Mouse (Mus musculus) frontal cortex, adult (tissue): ENCODE data around the gene Mlst8.

Source experiments
- ATAC-seq: cut with Nextera tagmentation; 2 replicates; pipeline ENCODE4 v1.9.2; 2017; ENCODE audit warnings: mild to moderate bottlenecking, moderate library complexity, mixed read lengths; ENCODE audit not compliant: low TSS enrichment

The Mlst8 gene

GRCm38 (mm10) chr17:24478663-24479380, at the start of gene Mlst8:
TSS of gene Mlst8 (minus strand) at chr17:24479078.
- ATAC-seq, result peak; percentile 90

- no peak for ATAC-seq
Measured at GRCm38 (mm10) chr17:24528560-24528918, 49.7 kb upstream of the Mlst8 start.

- peak; percentile 89 for ATAC-seq
Measured at GRCm38 (mm10) chr17:24527723-24528559, 49.1 kb upstream of the Mlst8 start, which contains the start of gene Traf7. TSS of gene Traf7 (minus strand) at chr17:24527938.

GRCm38 (mm10) chr17:24527315-24527714, 48.4 kb upstream of the Mlst8 start:
- no peak for ATAC-seq

GRCm38 (mm10) chr17:24524734-24525133, 45.9 kb upstream of the Mlst8 start:
- no peak for ATAC-seq

- ATAC-seq, result no peak
Measured at GRCm38 (mm10) chr17:24520450-24520849, 41.6 kb upstream of the Mlst8 start.

GRCm38 (mm10) chr17:24514270-24515257, 35.7 kb upstream of the Mlst8 start:
- peak; percentile 35; the same call in 1 of the 2 replicates for ATAC-seq

GRCm38 (mm10) chr17:24513609-24514008, 34.7 kb upstream of the Mlst8 start:
- peak; percentile 73 for ATAC-seq

- ATAC-seq, result no peak
Measured at GRCm38 (mm10) chr17:24507806-24508460, 29.1 kb upstream of the Mlst8 start.

- no peak for ATAC-seq
Measured at GRCm38 (mm10) chr17:24507129-24507664, 28.3 kb upstream of the Mlst8 start.

GRCm38 (mm10) chr17:24506332-24507070, 27.6 kb upstream of the Mlst8 start:
- peak; percentile 73 for ATAC-seq

GRCm38 (mm10) chr17:24505286-24505955, 26.5 kb upstream of the Mlst8 start:
- ATAC-seq, result no peak

GRCm38 (mm10) chr17:24504085-24504484, 25.2 kb upstream of the Mlst8 start:
- ATAC-seq, result no peak

GRCm38 (mm10) chr17:24502208-24502607, 23.3 kb upstream of the Mlst8 start:
- ATAC-seq, result no peak

- ATAC-seq, result no peak
Measured at GRCm38 (mm10) chr17:24496026-24496425, 17.1 kb upstream of the Mlst8 start.

GRCm38 (mm10) chr17:24495443-24495842, 16.6 kb upstream of the Mlst8 start:
- peak; percentile 59; the same call in 1 of the 2 replicates for ATAC-seq

GRCm38 (mm10) chr17:24494627-24495335, 15.9 kb upstream of the Mlst8 start:
- ATAC-seq, result peak; percentile 60; the same call in 1 of the 2 replicates

GRCm38 (mm10) chr17:24490399-24490798, 11.5 kb upstream of the Mlst8 start:
- ATAC-seq, result no peak
